Mouse (Mus musculus) C2C12 (cell line): Measurements from ENCODE around the gene Chrna4.

Experiments
- CTCF ChIP-seq: IDR thresholded peaks from one replicate; pipeline ENCODE4 v1.5.1; 2011; ENCODE audit not compliant: control insufficient read depth, insufficient read depth, insufficient read length
- FOSL1 ChIP-seq: IDR thresholded peaks from one replicate; pipeline ENCODE4 v1.8.0; 2011; ENCODE audit warnings: mild to moderate bottlenecking, low read length; ENCODE audit not compliant: poor library complexity, insufficient read depth, severe bottlenecking
- MAX ChIP-seq: IDR thresholded peaks from one replicate; pipeline ENCODE4 v1.6.1; 2011; ENCODE audit warnings: mild to moderate bottlenecking, control low read depth
- MYOD1 ChIP-seq: IDR thresholded peaks from one replicate; pipeline ENCODE4 v1.6.1; 2011; ENCODE audit warnings: low read depth; ENCODE audit not compliant: control insufficient read depth, insufficient read length
- MYOG ChIP-seq: IDR thresholded peaks from one replicate; pipeline ENCODE4 v1.6.1; 2011; ENCODE audit not compliant: control insufficient read depth, insufficient read length; ENCODE audit errors: extremely low read depth
- USF1 ChIP-seq: IDR thresholded peaks from one replicate; pipeline ENCODE4 v1.6.1; 2011; ENCODE audit warnings: low read depth, mild to moderate bottlenecking, control low read depth, moderate library complexity

- TF ChIP-seq CTCF (no peak), MAX (no peak), USF1 (no peak), MYOG (no peak), FOSL1 (no peak), MYOD1 (no peak)
Measured at GRCm38 (mm10) chr2:181057341-181057740, 14.0 kb upstream of the Chrna4 start.
